Mouse (Mus musculus) limb, embryonic 11.5 days (tissue): ENCODE results near the gene Zfp658. TPM values are rescaled to one million over a fixed set of nuclear protein-coding genes. Genes with fewer than 3 reads are reported as not detected.

Experiments used
- ATAC-seq: fragments of 200-750 bp; cut with Nextera tagmentation; 2 replicates; pipeline ENCODE4 v1.8.0; 2017; ENCODE audit warnings: low read depth; ENCODE audit not compliant: insufficient number of reproducible peaks, low FRiP score, low TSS enrichment
- DNase-seq: peaks from one replicate; pipeline ENCODE4 v3.0.0-alpha.2; 2015; ENCODE audit warnings: low spot score
- H3K27ac ChIP-seq: fragments of 300-500 bp; sonication (generic); replicated peaks from 2 replicates; pipeline ENCODE4 v1.5.1; 2014; ENCODE audit warnings: low read depth, mild to moderate bottlenecking, low read length
- H3K27me3 ChIP-seq: fragments of 300-500 bp; sonication (generic); 2 replicates; pipeline ENCODE4 v1.6.1; 2014; ENCODE audit warnings: mild to moderate bottlenecking, low read length, mixed read lengths; ENCODE audit not compliant: control insufficient read depth, insufficient read depth
- H3K36me3 ChIP-seq: fragments of 300-500 bp; sonication (generic); 2 replicates; pipeline ENCODE4 v1.6.1; 2014; ENCODE audit warnings: mild to moderate bottlenecking, low read length, moderate library complexity, mixed read lengths; ENCODE audit not compliant: control insufficient read depth, insufficient read depth
- H3K4me1 ChIP-seq: fragments of 300-500 bp; sonication (generic); 2 replicates; pipeline ENCODE4 v1.6.1; 2014; ENCODE audit warnings: low read length, mixed read lengths; ENCODE audit not compliant: control insufficient read depth, insufficient read depth
- H3K4me2 ChIP-seq: fragments of 300-500 bp; sonication (generic); 2 replicates; pipeline ENCODE4 v1.6.1; 2014; ENCODE audit warnings: low read depth, mild to moderate bottlenecking, moderate library complexity; ENCODE audit not compliant: severe bottlenecking
- H3K4me3 ChIP-seq: fragments of 300-500 bp; sonication (generic); 2 replicates; pipeline ENCODE4 v1.5.1; 2014; ENCODE audit warnings: low read depth, low read length
- H3K9ac ChIP-seq: fragments of 300-500 bp; sonication (generic); 2 replicates; pipeline ENCODE4 v1.6.1; 2014; ENCODE audit warnings: mild to moderate bottlenecking, low read length
- H3K9me3 ChIP-seq: fragments of 300-500 bp; sonication (generic); 2 replicates; pipeline ENCODE4 v1.6.1; 2016; ENCODE audit warnings: low read length; ENCODE audit not compliant: control insufficient read depth
- WGBS: fragments of 180-500 bp; shearing (Covaris S2); extraction: QIAGEN DNeasy Blood & Tissue Kit; methylation state at CpG from one replicate; pipeline ENCODE4 v1.1.7; 2014; 5-methylcytosine and 5-hydroxymethylcytosine counted together
- polyA plus RNA-seq: library from polyadenylated mRNA; unstranded; fragments of >200 nt; fragmentation: Nextera tagmentation; extraction: Ambion mirVana; gene quantifications from 2 replicates; pipeline ENCODE4 v1.2.1, GENCODE M21; 2014

Zfp658 gene
- polyA plus RNA-seq, 1 experiment from 2014 or later, result 5.1 TPM

DNA sequence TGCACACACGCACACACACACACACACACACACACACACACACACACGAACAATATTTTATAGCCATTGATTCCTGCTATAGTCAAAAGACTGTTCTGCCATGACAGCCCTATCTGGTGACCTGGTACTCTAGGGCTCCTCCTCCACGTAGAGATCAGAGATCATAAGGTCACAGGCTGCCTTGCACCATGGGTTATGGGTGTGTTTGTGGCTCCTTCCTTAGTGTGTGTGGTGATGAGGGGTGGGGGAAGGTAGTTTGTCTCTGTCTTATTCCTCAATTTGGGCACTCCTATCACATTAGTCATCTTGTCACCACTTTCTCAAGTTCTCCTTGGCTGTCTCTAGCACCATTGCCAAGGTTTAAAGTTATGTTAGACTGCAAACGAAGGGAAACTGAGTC, 23.5 kb upstream of the Zfp658 start:
- Histone ChIP-seq H3K27me3 (no peaks in the 10 kb centered on the region), H3K4me1 (no peaks in the 10 kb centered on the region), H3K36me3 (no peaks in the 10 kb centered on the region), H3K9me3 (no peaks in the 10 kb centered on the region), H3K4me2 (no peak overlapping the region), H3K4me3 (no peak overlapping the region), H3K9ac (no peak overlapping the region), H3K27ac (no peak overlapping the region)
- ATAC-seq (no peak), DNase-seq (no peak)
- 73% methylated on average over 4 of the region's 4 CpGs for WGBS

DNA sequence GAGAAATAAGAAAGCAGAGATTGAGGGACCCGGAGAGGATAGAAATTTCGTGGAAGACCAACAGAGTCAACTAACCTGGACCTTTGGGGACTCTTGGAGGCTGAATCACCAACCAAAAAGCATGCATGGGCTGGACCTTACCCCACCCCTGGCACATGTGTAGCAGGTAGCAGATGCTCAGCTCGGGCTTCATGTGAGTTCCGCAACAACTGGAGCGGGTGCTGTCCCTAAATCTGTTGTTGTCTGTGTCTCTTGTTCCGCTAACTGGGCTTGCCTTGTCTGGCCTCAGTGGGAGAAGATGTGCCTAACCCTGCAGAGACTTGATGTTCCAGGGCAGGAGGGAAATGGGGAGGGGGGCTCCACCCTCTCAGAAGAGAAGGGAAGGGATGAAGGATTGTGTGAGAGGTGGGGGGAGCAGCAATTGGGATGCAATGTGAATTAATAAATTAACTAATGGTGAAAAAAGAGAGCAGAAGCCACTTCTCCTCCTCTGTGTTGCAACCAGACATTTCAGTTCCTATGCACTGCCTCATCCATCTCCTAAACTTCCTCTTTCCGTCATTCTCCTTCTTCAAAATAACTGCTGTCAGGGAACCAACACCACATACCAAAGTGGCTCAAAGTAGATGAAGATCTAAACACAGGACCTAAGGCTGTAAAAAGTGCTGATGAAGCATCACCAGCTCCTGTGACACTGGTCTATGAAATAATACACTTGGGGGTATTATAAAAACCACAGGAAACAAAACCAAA, 17.7 kb upstream of the Zfp658 start, which contains the start of gene Cd33:
TSS of gene Cd33 (minus strand) at position 204 of the 753 bp plus-strand sequence.
- H3K27me3 ChIP-seq, result no peaks in the 10 kb centered on the region
- H3K27ac ChIP-seq, result no peak within 1 kb of the TSS
- H3K9me3 ChIP-seq, result no peaks in the 10 kb centered on the region
- DNase-seq (no peak), ATAC-seq (no peak)
- no peaks in the 10 kb centered on the region for H3K4me1 ChIP-seq
- H3K4me3 ChIP-seq, result no peak within 1 kb of the TSS
- WGBS, result 84% methylated on average over 7 of the region's 7 CpGs
- H3K36me3 ChIP-seq, result no peaks in the 10 kb centered on the region
- H3K4me2 ChIP-seq, result no peak within 1 kb of the TSS
- no peak within 1 kb of the TSS for H3K9ac ChIP-seq

DNA sequence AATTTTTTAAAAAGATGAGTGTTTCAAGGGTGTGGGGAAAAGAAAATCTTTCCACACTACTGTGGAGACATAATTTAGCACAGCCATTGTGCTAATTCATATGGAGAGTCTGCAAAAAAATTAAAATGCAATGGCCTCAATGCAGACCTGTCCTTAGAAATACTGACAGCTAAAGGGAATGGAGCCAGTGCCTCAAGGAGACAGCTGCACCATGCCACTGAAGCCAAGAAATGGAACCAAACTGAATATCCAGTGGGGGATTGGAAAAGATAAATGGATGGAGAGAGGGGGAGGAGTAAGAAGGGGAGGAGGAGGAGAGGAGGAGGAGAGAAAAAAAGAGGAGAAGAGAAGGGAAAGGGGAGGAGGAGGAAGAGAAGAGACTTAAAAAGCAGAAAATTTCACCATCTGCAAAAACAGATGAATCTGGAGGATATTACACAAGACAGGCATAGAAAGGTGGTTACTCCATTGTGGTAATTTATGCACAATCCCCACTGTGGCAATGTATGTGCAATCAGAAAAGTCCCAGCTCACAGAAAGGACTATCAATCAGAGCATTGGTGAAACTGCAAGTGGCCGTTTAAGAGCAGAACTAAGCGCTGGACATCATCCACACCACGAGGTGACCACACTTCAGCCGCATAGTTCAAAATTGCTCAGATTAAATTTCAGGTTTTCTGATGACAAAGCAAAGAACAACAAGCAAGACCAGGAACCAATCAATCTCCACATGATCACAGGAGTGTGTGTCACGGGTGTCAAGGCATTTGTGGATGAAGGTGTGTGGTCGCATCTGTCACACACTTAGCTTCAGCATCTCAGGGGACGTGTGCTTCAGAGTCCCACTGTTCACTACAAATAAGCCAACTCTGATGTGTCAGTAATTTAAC, 16.2 kb upstream of the Zfp658 start:
- H3K4me2 ChIP-seq, result no peak overlapping the region
- ATAC-seq (no peak), DNase-seq (no peak)
- H3K27me3 ChIP-seq, result no peaks in the 10 kb centered on the region
- no peak overlapping the region for H3K27ac ChIP-seq
- WGBS, result 62% methylated on average over 7 of the region's 7 CpGs
- H3K4me1 ChIP-seq, result no peaks in the 10 kb centered on the region
- no peaks in the 10 kb centered on the region for H3K36me3 ChIP-seq
- H3K4me3 ChIP-seq, result no peak overlapping the region
- no peaks in the 10 kb centered on the region for H3K9me3 ChIP-seq
- no peak overlapping the region for H3K9ac ChIP-seq

DNA sequence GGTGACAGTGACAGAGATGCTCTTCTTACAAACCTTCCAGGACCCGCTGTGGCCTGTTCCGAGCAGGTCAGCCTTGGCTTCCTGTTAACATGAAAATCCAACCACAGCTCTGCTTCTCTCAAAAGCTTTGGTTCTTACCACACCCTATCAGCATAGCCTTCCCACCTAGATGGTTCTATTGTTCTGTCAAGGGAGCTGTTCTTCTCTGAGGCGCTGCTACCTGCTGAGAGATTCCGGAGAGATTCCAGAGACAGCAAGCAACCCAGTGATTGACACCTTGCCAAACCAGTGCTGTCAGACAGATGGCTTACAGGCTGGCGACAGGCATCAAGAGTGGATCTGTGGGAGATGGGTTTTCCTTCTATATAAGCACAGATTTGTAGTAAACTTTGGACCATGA, 14.4 kb upstream of the Zfp658 start:
- Histone ChIP-seq H3K4me1 (no peaks in the 10 kb centered on the region), H3K4me3 (no peak overlapping the region), H3K27ac (no peak overlapping the region), H3K36me3 (no peaks in the 10 kb centered on the region), H3K9ac (no peak overlapping the region), H3K27me3 (no peaks in the 10 kb centered on the region), H3K9me3 (no peaks in the 10 kb centered on the region), H3K4me2 (no peak overlapping the region)
- DNase-seq, result no peak
- no peak for ATAC-seq
- 35% methylated on average over 5 of the region's 5 CpGs for WGBS

DNA sequence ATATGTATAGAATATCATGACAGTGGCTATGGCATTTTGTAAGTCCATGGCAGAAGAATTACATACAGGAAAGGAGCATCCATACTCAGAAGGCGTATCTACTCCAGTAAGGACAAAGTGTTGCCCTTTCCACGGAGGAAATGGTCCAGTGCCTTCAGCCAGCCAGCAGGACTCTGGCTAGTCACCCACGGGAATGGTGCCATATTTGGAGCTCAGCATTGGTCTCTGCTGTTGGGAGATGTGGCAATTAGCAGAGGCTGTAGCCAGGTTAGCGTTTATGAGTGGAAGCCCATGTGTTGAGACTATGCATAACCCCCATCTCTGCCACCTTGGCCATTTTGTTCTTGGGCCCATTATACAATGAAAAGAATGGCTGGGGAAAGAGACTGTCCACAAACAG, 13.8 kb upstream of the Zfp658 start:
- 78% methylated on average over 4 of the region's 4 CpGs for WGBS
- H3K4me2 ChIP-seq, result no peak overlapping the region
- no peak overlapping the region for H3K9ac ChIP-seq
- no peaks in the 10 kb centered on the region for H3K27me3 ChIP-seq
- no peaks in the 10 kb centered on the region for H3K36me3 ChIP-seq
- ATAC-seq (no peak), DNase-seq (no peak)
- H3K4me1 ChIP-seq, result no peaks in the 10 kb centered on the region
- no peak overlapping the region for H3K27ac ChIP-seq
- no peak overlapping the region for H3K4me3 ChIP-seq
- no peaks in the 10 kb centered on the region for H3K9me3 ChIP-seq

DNA sequence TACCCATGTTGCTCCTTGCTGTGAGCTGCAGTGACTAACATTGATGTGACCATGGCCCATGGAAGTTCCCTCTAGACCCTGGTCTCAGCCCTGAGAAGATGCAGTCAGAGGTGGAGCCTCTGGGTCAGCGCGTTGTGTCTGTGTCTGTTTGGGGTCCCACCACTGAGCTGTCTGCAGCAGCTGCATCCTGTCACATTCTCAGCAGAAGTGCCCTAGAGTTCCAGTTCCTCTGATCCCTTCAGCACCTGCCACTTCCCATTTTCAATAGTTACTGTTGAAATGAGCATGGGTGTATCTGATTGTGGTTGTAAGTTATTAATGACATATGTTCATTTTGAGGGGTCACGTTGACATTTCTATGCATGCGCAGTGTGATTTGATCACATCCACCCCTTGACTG, 8.9 kb upstream of the Zfp658 start:
- Histone ChIP-seq H3K4me3 (no peak overlapping the region), H3K9ac (no peak overlapping the region), H3K27me3 (no peaks in the 10 kb centered on the region), H3K27ac (no peak overlapping the region), H3K4me1 (peaks cover 3% of the 10 kb centered on the region; the same call in 1 of the 2 replicates), H3K4me2 (no peak overlapping the region), H3K36me3 (no peaks in the 10 kb centered on the region), H3K9me3 (no peaks in the 10 kb centered on the region)
- DNase-seq, result no peak
- 86% methylated on average over 4 of the region's 4 CpGs for WGBS
- no peak for ATAC-seq

DNA sequence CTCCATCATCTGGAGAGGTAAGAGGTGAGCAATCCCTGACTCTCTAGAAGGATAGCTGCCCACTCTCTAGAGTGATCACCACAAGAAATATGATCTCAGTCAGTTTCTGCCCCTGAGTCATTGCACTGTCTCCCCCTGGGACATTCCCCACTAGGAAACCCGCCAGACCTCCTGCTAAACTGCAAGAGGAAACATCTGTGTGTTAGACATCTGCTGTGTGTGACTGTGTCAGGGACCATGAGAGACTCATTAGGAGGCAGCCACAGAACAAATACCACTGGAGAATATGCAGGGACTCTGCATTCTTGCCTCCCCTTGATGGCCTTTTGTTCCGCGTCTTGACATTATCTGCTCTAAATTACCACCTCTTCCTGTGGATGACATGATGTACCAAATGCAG, 7.5 kb upstream of the Zfp658 start:
- no peaks in the 10 kb centered on the region for H3K27me3 ChIP-seq
- ATAC-seq, result no peak
- no peak overlapping the region for H3K4me2 ChIP-seq
- H3K27ac ChIP-seq, result no peak overlapping the region
- H3K4me3 ChIP-seq, result no peak overlapping the region
- no peak for DNase-seq
- no peak overlapping the region for H3K9ac ChIP-seq
- no peaks in the 10 kb centered on the region for H3K9me3 ChIP-seq
- WGBS, result 58% methylated on average over 3 of the region's 3 CpGs
- H3K4me1 ChIP-seq, result peaks cover 3% of the 10 kb centered on the region; the same call in 1 of the 2 replicates
- H3K36me3 ChIP-seq, result no peaks in the 10 kb centered on the region

DNA sequence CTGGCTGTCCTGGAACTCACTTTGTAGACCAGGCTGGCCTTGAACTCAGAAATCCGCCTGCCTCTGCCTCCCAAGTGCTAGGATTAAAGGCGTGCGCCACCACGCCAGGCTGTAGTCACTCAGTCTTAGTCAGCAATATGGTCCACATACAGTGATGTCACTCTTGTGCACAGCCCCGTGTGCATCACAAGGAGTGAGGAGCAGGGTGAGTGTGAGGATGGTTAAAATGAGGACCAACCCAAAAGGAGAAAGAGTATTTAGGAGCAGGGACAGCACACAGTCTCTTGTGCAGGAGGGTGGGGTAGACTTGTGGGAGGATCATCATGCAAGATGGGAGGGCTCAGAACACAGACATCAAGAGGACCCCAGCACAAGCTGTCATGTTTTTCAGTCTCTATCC, 6.7 kb upstream of the Zfp658 start:
- H3K9me3 ChIP-seq, result no peaks in the 10 kb centered on the region
- H3K4me3 ChIP-seq, result no peak overlapping the region
- H3K4me1 ChIP-seq, result peaks cover 3% of the 10 kb centered on the region; the same call in 1 of the 2 replicates
- ATAC-seq (no peak), DNase-seq (no peak)
- no peak overlapping the region for H3K27ac ChIP-seq
- no peak overlapping the region for H3K4me2 ChIP-seq
- no peak overlapping the region for H3K9ac ChIP-seq
- H3K27me3 ChIP-seq, result no peaks in the 10 kb centered on the region
- 90% methylated on average over 5 of the region's 5 CpGs for WGBS
- H3K36me3 ChIP-seq, result no peaks in the 10 kb centered on the region
